Mouse (Mus musculus): Measurements from ENCODE around the gene Macf1.

GRCm38 (mm10) chr4:123342642-123343470 lies 341.3 kb downstream of the Macf1 start, which contains the start of gene Bmp8a:
- no peak for TF ChIP-seq EP300 (IDR thresholded peaks at IDR 0.05; ENCODE audit: insufficient read depth, low read depth, low read length)
- no peak for TF ChIP-seq CTCF (IDR thresholded peaks at IDR 0.05)
- TF ChIP-seq POLR2A (IDR thresholded peaks at IDR 0.05; ENCODE audit: insufficient read depth, low read depth, low read length): no peak
